Mouse (Mus musculus): ENCODE measurements around the gene Col27a1. TPM values are rescaled to one million over a fixed set of nuclear protein-coding genes. Genes with fewer than 3 reads are reported as not detected.

Col27a1 gene
- total and polyA plus RNA-seq, 3 experiments: not detected

DNA sequence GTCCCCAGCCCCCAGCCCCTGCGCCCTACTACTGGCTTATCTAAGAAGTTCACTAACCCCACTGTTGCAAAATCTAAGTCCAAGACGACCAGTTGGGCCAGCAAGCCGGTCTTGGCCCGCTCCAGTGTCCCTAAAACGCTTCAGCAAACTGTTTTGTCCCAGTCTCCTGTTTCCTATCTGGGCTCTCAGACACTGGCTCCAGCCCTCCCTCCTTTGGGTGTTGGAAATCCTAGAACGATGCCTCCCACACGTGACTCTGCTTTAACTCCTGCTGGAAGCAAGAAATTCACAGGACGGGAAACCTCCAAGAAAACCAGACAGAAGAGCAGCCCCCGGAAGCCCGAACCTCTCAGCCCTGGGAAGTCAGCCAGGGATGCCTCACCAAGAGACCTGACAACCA, 11.6 kb downstream of the Col27a1 start:
- no peak overlapping the region for H3K4me3 ChIP-seq (ENCODE audit: control insufficient read depth in 1 of 2, insufficient read depth in 1 of 2, low read depth in 2 of 2, low read length in 2 of 2)
- H3K4me1 ChIP-seq (ENCODE audit: control insufficient read depth in 1 of 2, insufficient read depth in 2 of 2, low read length in 2 of 2): no peaks in the 10 kb centered on the region
- H3K27me3 ChIP-seq (ENCODE audit: control insufficient read depth in 1 of 2, insufficient read depth in 2 of 2, low read length in 2 of 2): no peaks in the 10 kb centered on the region
- H3K27ac ChIP-seq (ENCODE audit: control insufficient read depth, low read depth, low read length): no peak overlapping the region
- TF ChIP-seq NELFE (IDR thresholded peaks at IDR 0.05; ENCODE audit: low read depth, low read length): no peak
- no peak for TF ChIP-seq HCFC1 (IDR thresholded peaks at IDR 0.05; ENCODE audit: low read depth, low read length)
- no peak for TF ChIP-seq GABPA (IDR thresholded peaks at IDR 0.05; ENCODE audit: low read depth, low read length)
- TF ChIP-seq USF1 (IDR thresholded peaks at IDR 0.05; ENCODE audit: low read depth, low read length): no peak
- no peak for TF ChIP-seq USF2 (IDR thresholded peaks at IDR 0.05; ENCODE audit: borderline replicate concordance in 1 of 2, insufficient read depth in 1 of 2, low read depth in 1 of 2, low read length in 2 of 2)
- no peak for TF ChIP-seq MYB (IDR thresholded peaks at IDR 0.05; ENCODE audit: low read depth, low read length)
- no peak for TF ChIP-seq E2F4 (IDR thresholded peaks at IDR 0.05; ENCODE audit: borderline replicate concordance, low read depth, low read length)
- no peak overlapping the region for H3K9ac ChIP-seq (ENCODE audit: control insufficient read depth, low read depth, low read length, poor library complexity, severe bottlenecking)
- no peak for DNase-seq (ENCODE audit: low read depth, low spot score)
- no peaks in the 10 kb centered on the region for H3K36me3 ChIP-seq (ENCODE audit: control insufficient read depth in 1 of 2, insufficient read depth in 2 of 2, low read length in 2 of 2)
- no peaks in the 10 kb centered on the region for H3K79me2 ChIP-seq (ENCODE audit: control insufficient read depth, insufficient read depth, low read length, poor library complexity)
- no peaks in the 10 kb centered on the region for H3K9me3 ChIP-seq (replicated peaks; ENCODE audit: insufficient read depth, low read length)

DNA sequence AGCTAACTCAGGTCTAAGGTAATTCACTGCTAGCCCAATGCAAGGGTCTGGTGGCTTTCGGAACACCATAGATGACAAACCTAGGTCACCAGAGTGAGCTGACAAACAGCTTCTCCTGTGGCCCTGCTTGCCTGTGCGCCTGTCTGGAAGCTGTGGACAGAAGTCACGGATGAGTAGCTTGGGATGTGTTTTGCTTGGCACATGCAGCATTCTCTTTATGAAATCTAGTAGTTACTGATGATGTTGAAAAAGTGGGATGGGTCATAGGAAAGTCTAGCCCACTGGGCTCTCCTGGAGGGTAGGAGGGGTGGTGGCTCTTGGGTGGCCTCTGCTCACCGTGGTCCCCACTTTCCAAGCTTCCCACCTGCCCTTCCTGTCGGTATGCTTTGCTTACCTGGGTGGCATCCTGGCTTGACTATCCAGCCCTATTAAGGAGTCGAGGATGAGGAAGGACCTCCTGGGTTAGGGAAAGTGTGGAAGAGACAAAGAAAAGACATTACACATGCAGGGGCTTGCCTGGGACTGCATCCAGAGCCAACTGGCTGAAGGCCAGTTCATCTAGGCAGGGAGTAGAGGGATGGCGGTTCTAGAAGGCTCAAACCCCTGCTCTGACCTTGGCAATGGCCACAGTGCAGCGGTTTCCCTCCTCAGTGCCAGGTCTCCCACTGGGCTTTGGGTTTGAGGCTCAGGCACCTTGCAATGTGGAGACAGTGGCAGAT, 12.5 kb downstream of the Col27a1 start:
- H3K27me3 ChIP-seq (ENCODE audit: control insufficient read depth in 1 of 2, insufficient read depth in 2 of 2, low read length in 2 of 2): no peaks in the 10 kb centered on the region
- H3K4me1 ChIP-seq (ENCODE audit: control insufficient read depth in 1 of 2, insufficient read depth in 2 of 2, low read length in 2 of 2): no peaks in the 10 kb centered on the region
- H3K9me3 ChIP-seq (replicated peaks; ENCODE audit: insufficient read depth, low read length): no peaks in the 10 kb centered on the region
- no peaks in the 10 kb centered on the region for H3K79me2 ChIP-seq (ENCODE audit: control insufficient read depth, insufficient read depth, low read length, poor library complexity)
- no peak for DNase-seq (ENCODE audit: low read depth, low spot score)
- H3K36me3 ChIP-seq (ENCODE audit: control insufficient read depth in 1 of 2, insufficient read depth in 2 of 2, low read length in 2 of 2): no peaks in the 10 kb centered on the region
- no peak overlapping the region for H3K27ac ChIP-seq (ENCODE audit: control insufficient read depth, low read depth, low read length)
- no peak for TF ChIP-seq CHD1 (IDR thresholded peaks at IDR 0.05; ENCODE audit: low read depth, low read length)
- TF ChIP-seq EP300 (IDR thresholded peaks at IDR 0.05; ENCODE audit: low read depth in 1 of 2, low read length in 2 of 2): no peak
- no peak for TF ChIP-seq ZKSCAN1 (IDR thresholded peaks at IDR 0.05; ENCODE audit: low read depth, low read length)
- no peak for TF ChIP-seq ETS1 (IDR thresholded peaks at IDR 0.05; ENCODE audit: low read depth, low read length)
- no peak overlapping the region for H3K9ac ChIP-seq (ENCODE audit: control insufficient read depth, low read depth, low read length, poor library complexity, severe bottlenecking)
- no peak overlapping the region for H3K4me3 ChIP-seq (ENCODE audit: control insufficient read depth in 1 of 2, insufficient read depth in 1 of 2, low read depth in 2 of 2, low read length in 2 of 2)

GRCm38 (mm10) chr4:63226883-63227235, 13.1 kb downstream of the Col27a1 start:
- H3K36me3 ChIP-seq (ENCODE audit: control insufficient read depth in 1 of 2, insufficient read depth in 2 of 2, low read length in 2 of 2): no peaks in the 10 kb centered on the region
- no peak overlapping the region for H3K4me3 ChIP-seq (ENCODE audit: control insufficient read depth in 1 of 2, insufficient read depth in 1 of 2, low read depth in 2 of 2, low read length in 2 of 2)
- no peak for DNase-seq (ENCODE audit: low read depth, low spot score)
- no peaks in the 10 kb centered on the region for H3K79me2 ChIP-seq (ENCODE audit: control insufficient read depth, insufficient read depth, low read length, poor library complexity)
- H3K9me3 ChIP-seq (replicated peaks; ENCODE audit: insufficient read depth, low read length): no peaks in the 10 kb centered on the region
- TF ChIP-seq HCFC1 (IDR thresholded peaks at IDR 0.05; ENCODE audit: low read depth, low read length) (no peak), CHD2 (IDR thresholded peaks at IDR 0.05; ENCODE audit: low read length) (no peak), ELF1 (IDR thresholded peaks at IDR 0.05; ENCODE audit: low read depth, low read length) (no peak), UBTF (IDR thresholded peaks at IDR 0.05; ENCODE audit: borderline replicate concordance, insufficient read depth, low read depth, low read length) (no peak), EP300 (IDR thresholded peaks at IDR 0.05; ENCODE audit: low read depth in 1 of 2, low read length in 2 of 2) (no peak), RAD21 (IDR thresholded peaks at IDR 0.05; ENCODE audit: low read depth, low read length) (no peak), BHLHE40 (IDR thresholded peaks at IDR 0.05; ENCODE audit: borderline replicate concordance, low read depth, low read length) (no peak), GABPA (IDR thresholded peaks at IDR 0.05; ENCODE audit: low read depth, low read length) (no peak), POLR2AphosphoS5 (IDR thresholded peaks at IDR 0.05; ENCODE audit: borderline replicate concordance, low read depth, low read length) (no peak), RCOR1 (IDR thresholded peaks at IDR 0.05; ENCODE audit: low read depth, low read length) (no peak), E2F4 (IDR thresholded peaks at IDR 0.05; ENCODE audit: borderline replicate concordance, low read depth, low read length) (no peak), TCF12 (IDR thresholded peaks at IDR 0.05; ENCODE audit: low read depth, low read length) (no peak), SMC3 (IDR thresholded peaks at IDR 0.05; ENCODE audit: low read depth, low read length) (no peak), JUND (IDR thresholded peaks at IDR 0.05; ENCODE audit: low read depth, low read length) (no peak), ETS1 (IDR thresholded peaks at IDR 0.05; ENCODE audit: low read depth, low read length) (no peak)
- no peak overlapping the region for H3K27ac ChIP-seq (ENCODE audit: control insufficient read depth, low read depth, low read length)
- no peaks in the 10 kb centered on the region for H3K4me1 ChIP-seq (ENCODE audit: control insufficient read depth in 1 of 2, insufficient read depth in 2 of 2, low read length in 2 of 2)
- H3K9ac ChIP-seq (ENCODE audit: control insufficient read depth, low read depth, low read length, poor library complexity, severe bottlenecking): no peak overlapping the region
- H3K27me3 ChIP-seq (ENCODE audit: control insufficient read depth in 1 of 2, insufficient read depth in 2 of 2, low read length in 2 of 2): no peaks in the 10 kb centered on the region
